Comparison of ENCODE assay signal across 9 mouse cellular contexts in genomic region chr16:8806703-8807102, GRCm38 (mm10). TPM values are rescaled to one million over a fixed set of nuclear protein-coding genes. Genes with fewer than 3 reads are reported as not detected.
DNase-seq lines count a peak whose midpoint lies in the region; ATAC-seq and TF ChIP-seq lines count a peak whose summit lies in the region.
"Had no signal": no experiment of that assay in that cellular context is flagged by ENCODE, and none has a peak within 500 bp of the region (broad histone marks: within the 10 kb centered on the region; RNA-seq: fewer than 3 reads in every experiment).

No protein-coding gene starts in this region.

- H3K4me2 ChIP-seq in forebrain, postnatal 0 days (ENCODE audit: low read depth) = no peak overlapping the region
- no peak overlapping the region for H3K4me2 ChIP-seq in forebrain, embryonic 15.5 days (replicated peaks)
- H3K4me2 ChIP-seq: limb, embryonic 13.5 days had no signal

- no peaks in the 10 kb centered on the region for H3K36me3 ChIP-seq in forebrain, postnatal 0 days (ENCODE audit: insufficient read depth)
- H3K36me3 ChIP-seq in forebrain, embryonic 15.5 days = no peaks in the 10 kb centered on the region
- H3K36me3 ChIP-seq: limb, embryonic 13.5 days had no signal

- no peak overlapping the region for H3K27ac ChIP-seq in forebrain, postnatal 0 days (ENCODE audit: low read depth, low read length)
- no peak overlapping the region for H3K27ac ChIP-seq in forebrain, embryonic 15.5 days (replicated peaks)
- H3K27ac ChIP-seq: limb, embryonic 13.5 days had no signal

- TF ChIP-seq CTCF in forebrain, postnatal 0 days (IDR thresholded peaks at IDR 0.05; ENCODE audit: low read depth) = peak; percentile 69

- DNase-seq in forebrain, postnatal 0 days = peak; percentile 17
- peak; percentile 17 for DNase-seq in ovary, postnatal 14 days (ENCODE audit: low spot score)
- no peak for DNase-seq in ovary, adult 18-20 months (ENCODE audit: low spot score)
- DNase-seq in embryo, embryonic 10 days (ENCODE audit: low spot score) = peak; percentile 73
- DNase-seq in lung, postnatal 25 days (ENCODE audit: low spot score) = peak; percentile 21
- DNase-seq in Muller cell, postnatal 12 days (ENCODE audit: inconsistent ontology term) = no peak
- DNase-seq in urinary bladder, postnatal 4 days (ENCODE audit: low spot score in 2 of 2) = no peak

- no peaks in the 10 kb centered on the region for H3K27me3 ChIP-seq in forebrain, postnatal 0 days (ENCODE audit: insufficient read depth, low read length)
- H3K27me3 ChIP-seq in forebrain, embryonic 15.5 days = no peaks in the 10 kb centered on the region
- H3K27me3 ChIP-seq: limb, embryonic 13.5 days had no signal

- no peak for ATAC-seq in forebrain, postnatal 0 days
- no peak for ATAC-seq in forebrain, embryonic 15.5 days (replicated peaks)

- no peak overlapping the region for H3K9ac ChIP-seq in forebrain, postnatal 0 days
- no peak overlapping the region for H3K9ac ChIP-seq in forebrain, embryonic 15.5 days (replicated peaks)
- H3K9ac ChIP-seq: limb, embryonic 13.5 days had no signal

- 21% methylated on average over 4 of the region's 4 CpGs for WGBS in forebrain, postnatal 0 days
- 23% methylated on average over 4 of the region's 4 CpGs for WGBS in forebrain, embryonic 15.5 days

- H3K4me1 ChIP-seq in forebrain, postnatal 0 days (ENCODE audit: insufficient read depth) = no peaks in the 10 kb centered on the region
- H3K4me1 ChIP-seq in forebrain, embryonic 15.5 days = no peaks in the 10 kb centered on the region
- H3K4me1 ChIP-seq: limb, embryonic 13.5 days had no signal

- H3K4me3 ChIP-seq in forebrain, postnatal 0 days (ENCODE audit: low read depth, low read length) = no peak overlapping the region
- H3K4me3 ChIP-seq in forebrain, embryonic 15.5 days = no peak overlapping the region
- H3K4me3 ChIP-seq: limb, embryonic 13.5 days had no signal

- H3K9me3 ChIP-seq in forebrain, postnatal 0 days (ENCODE audit: low read length) = no peaks in the 10 kb centered on the region
- no peaks in the 10 kb centered on the region for H3K9me3 ChIP-seq in forebrain, embryonic 15.5 days
- H3K9me3 ChIP-seq: limb, embryonic 13.5 days had no signal

RNA-seq across cellular contexts. Expression of gene Usp7, which starts 14.6 kb away (rescaled TPM):
- total RNA-seq in forebrain, postnatal 0 days (2014; rRNA removed) = 119 and 200 TPM in 2 replicates
- polyA plus RNA-seq in forebrain, postnatal 0 days (2015; fragmentation: Nextera tagmentation; extraction: Ambion mirVana) = 14.5 and 18.9 TPM in 2 replicates
- 31.7 and 38.5 TPM in 2 replicates for polyA plus RNA-seq in forebrain, embryonic 15.5 days (2015; fragmentation: Nextera tagmentation; extraction: Ambion mirVana)

RNA-seq across cellular contexts. Expression of gene 1810013L24Rik, which starts 23.2 kb away (rescaled TPM):
- total RNA-seq in forebrain, postnatal 0 days (2014; rRNA removed) = 63.7 and 80.2 TPM in 2 replicates
- 8.2 and 15.9 TPM in 2 replicates for polyA plus RNA-seq in forebrain, postnatal 0 days (2015; fragmentation: Nextera tagmentation; extraction: Ambion mirVana)
- polyA plus RNA-seq in forebrain, embryonic 15.5 days (2015; fragmentation: Nextera tagmentation; extraction: Ambion mirVana) = 31.6 and 33.6 TPM in 2 replicates

Comparison
In these comparisons a context has a peak if more than half of its experiments do, and no peak if none do; other contexts are left out.
1. DNase-seq: peak in forebrain, postnatal 0 days (single experiment), ovary, postnatal 14 days (single experiment), embryo, embryonic 10 days (single experiment) and lung, postnatal 25 days (single experiment); none in ovary, adult 18-20 months (single experiment), Muller cell, postnatal 12 days (single experiment) and urinary bladder, postnatal 4 days (0 of 2).